Mouse (Mus musculus): ENCODE data around the gene Ccl28.
A peak's percentile ranks its signal among the peaks of the same experiment; 100 is the strongest.
"Not testable (repeated sequence)": the region's sequence is repeated elsewhere in the genome, so short reads cannot be mapped to it uniquely, and the experiment has no call there.

Gene Ccl28

DNA sequence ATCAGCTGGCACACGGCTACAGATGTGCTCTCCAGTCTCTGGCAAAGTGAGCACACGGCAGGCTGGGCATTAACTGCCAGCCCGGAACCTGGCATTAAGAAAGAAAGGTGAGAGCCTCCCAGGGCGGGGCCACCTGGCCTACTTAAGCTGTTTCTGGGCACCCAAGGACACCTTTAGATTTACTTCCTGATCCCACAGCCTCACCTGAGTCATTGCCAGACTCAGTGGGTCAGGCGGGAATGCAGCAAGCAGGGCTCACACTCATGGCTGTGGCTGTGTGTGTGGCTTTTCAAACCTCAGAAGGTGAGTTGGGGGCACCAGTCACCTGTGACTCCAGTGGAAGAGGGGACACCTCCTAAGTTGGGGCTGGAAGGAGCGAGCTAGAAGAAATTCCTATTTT, at the start of gene Ccl28:
TSS of gene Ccl28 (plus strand) at position 186 of the 400 bp plus-strand sequence.
- no peak for DNase-seq

DNA sequence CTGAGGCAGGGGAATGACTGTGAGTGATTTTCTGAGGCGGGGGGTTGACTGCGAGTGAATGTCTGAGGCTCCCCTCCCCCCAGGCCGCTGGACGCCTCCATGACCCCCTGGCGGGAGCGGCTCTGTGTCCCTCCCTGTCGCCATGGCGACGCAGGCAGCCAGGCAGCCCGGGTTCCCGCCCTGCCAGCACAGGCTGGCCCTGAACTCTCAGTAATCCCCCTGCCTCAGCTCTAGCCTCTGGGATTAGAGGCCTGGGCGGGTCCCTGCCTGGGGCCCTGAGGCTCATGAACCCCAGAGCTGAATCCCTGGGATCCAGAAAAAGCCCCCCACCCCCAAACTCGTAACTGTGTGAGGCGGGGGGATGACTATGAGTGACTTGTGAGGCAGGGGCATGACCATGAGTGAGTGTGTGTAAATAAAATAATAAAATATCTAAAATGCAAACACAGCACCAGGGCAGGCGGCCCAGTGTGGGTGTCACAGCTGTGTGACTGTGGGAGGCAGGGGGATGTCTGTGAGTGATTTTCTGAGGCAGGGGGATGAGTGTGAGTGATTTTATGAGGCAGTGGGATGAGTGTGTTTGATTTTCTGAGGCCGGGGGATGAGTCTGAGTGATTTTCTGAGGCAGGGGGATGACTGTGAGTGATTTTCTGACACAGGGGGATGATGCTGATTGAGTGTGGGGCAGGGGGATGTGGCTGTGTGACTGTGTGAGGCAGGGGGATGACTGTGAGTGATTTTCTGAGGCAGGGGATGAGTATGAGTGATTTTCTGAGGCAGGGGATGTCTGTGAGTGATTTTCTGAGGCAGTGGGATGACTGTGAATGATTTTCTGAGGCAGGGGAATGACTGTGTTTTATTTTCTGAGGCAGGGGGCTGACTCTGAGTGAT, 27.1 kb upstream of the Ccl28 start:
- not testable (repeated sequence) for DNase-seq

DNA sequence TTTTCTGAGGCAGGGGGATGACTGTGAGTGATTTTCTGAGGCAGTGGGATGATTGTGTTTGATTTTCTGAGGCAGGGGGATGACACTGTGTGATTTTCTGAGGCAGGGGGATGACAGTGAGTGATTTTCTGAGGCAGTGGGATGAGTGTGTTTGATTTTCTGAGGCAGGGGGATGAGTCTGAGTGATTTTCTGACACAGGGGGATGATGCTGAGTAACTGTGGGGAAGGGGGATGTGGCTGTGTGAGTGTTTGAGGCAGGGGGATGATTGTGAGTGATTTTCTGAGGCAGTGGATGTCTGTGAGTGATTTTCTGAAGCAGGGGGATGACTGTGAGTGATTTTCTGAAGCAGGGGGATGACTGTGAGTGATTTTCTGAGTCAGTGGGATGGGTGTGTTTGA, 25.2 kb upstream of the Ccl28 start:
- not testable (repeated sequence) for DNase-seq

DNA sequence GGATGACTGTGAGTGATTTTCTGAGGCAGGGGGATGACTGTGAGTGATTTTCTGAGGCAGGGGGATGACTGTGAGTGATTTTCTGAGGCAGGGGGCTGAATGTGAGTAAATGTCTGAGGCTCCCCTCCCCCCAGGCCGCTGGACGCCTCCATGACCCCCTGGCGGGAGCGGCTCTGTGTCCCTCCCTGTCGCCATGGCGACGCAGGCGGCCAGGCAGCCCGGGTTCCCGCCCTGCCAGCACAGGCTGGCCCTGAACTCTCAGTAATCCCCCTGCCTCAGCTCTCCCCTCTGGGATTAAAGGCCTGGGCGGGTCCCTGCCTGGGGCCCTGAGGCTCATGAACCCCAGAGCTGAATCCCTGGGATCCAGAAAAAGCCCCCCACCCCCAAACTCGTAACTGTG, 24.6 kb upstream of the Ccl28 start:
- not testable (repeated sequence) for DNase-seq

DNA sequence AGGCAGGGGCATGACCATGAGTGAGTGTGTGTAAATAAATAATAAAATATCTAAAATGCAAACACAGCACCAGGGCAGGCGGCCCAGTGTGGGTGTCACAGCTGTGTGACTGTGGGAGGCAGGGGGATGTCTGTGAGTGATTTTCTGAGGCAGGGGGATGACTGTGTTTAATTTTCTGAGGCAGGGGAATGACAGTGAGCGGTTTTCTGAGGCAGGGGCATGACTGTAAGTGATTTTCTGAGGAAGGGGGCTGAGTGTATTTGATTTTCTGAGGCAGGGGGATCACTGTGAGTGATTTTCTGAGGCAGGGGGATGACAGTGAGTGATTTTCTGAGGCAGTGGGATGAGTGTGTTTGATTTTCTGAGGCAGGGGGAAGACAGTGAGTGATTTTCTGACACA, 24.1 kb upstream of the Ccl28 start:
- DNase-seq = not testable (repeated sequence)

DNA sequence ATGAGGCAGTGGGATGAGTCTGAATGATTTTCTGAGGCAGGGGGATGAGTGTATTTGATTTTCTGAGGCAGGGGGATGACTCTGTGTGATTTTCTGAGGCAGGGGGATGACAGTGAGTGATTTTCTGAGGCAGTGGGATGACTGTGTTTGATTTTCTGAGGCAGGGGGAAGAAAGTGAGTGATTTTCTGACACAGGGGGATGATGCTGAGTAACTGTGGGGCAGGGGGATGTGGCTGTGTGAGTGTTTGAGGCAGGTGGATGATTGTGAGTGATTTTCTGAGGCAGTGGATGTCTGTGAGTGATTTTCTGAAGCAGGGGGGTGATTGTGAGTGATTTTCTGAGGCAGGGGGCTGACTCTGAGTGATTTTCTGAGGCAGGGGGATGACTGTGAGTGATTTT, 23.5 kb upstream of the Ccl28 start:
- not testable (repeated sequence) for DNase-seq

DNA sequence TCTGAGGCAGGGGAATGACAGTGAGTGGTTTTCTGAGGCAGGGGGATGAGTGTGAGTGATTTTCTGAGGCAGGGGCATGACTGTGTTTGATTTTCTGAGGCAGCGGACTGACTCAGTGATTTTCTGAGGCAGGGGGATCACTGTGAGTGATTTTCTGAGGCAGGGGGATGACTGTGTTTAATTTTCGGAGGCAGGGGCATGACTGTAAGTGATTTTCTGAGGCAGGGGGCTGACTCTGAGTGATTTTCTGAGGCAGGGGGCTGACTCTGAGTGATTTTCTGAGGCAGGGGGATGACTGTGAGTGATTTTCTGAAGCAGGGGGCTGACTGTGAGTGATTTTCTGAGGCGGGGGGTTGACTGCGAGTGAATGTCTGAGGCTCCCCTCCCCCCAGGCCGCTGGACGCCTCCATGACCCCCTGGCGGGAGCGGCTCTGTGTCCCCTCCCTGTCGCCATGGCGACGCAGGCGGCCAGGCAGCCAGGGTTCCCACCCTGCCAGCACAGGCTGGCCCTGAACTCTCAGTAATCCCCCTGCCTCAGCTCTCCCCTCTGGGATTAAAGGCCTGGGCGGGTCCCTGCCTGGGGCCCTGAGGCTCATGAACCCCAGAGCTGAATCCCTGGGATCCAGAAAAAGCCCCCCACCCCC, 20.8 kb upstream of the Ccl28 start:
- DNase-seq = not testable (repeated sequence)

DNA sequence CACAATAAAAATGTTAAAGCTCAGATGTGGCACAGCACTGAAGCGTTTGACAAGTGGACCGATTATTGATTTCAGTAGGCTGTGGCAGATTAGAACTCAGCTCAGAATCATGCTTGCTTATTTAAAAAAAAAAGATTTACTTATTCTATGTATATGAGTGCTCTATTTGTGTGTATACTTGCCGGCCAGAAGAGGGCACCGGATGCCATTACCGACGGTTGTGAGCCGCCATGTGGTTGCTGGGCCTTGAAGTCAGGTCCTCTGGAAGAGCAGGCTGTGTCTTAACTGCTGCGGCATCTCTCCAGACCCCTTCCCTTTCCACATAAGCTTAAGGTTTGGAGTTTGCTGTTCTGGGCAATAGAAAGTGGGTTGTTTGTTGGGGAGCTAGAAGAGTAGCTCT, 19.7 kb upstream of the Ccl28 start:
- DNase-seq = not testable (repeated sequence)

DNA sequence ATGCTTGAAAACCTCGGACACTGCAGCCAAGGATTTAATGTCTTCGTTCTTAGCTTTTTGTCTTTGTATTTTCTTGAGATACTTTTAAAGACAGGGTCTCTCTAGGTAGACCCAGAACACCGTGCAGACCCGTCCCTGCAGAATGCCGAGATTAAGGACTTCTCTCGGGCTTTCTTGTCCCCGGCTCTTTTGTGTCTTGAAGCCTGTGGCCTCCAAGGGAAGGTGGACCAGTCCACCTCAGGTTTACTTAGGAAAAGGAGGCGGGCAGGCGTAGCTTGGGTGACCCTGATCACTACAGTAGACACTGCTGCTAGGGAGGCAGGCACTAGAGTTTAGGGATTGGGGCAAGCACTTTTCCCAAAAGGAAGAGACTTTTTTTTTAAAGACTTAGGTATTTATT, 19.3 kb upstream of the Ccl28 start:
- not testable (repeated sequence) for DNase-seq

DNA sequence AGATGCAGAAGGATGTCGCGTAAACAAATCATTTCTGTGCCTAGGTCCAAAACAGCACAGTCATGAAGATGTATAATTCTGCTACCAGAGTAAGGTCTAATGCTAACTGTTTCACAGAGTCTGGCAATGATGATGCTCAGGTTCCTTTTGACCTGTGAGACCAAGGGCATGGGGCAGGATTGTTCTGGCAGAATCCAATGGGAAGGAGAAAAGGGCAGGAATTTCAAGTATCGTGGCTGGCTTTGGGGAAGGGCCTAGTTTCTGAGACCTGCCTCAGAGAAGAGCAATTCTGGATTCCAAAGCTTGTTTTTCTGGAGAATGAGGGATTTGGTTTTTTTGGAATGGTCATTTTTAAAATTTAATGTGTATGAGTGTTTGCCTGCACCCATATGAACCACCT, 4.8 kb upstream of the Ccl28 start:
- DNase-seq = no peak

DNA sequence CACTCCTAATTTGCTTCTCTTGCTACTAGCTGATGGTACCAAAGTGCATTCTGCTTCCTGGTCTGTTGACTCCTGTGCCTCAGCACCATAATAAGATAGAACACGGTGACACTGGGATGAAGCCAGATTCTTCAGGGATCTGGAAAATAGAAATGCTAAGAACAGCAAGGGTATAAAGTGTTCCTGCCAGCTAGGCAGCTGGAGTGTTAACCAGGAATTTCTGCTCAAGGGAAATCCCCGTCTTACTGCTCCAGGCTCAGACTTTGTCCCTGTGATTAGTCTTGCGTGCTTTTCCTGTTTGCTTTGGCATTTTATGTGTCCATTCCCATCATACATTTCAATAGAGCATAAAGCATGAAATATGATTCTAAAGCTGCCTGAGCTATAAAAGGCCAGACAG, 3.9 kb upstream of the Ccl28 start:
- no peak for DNase-seq

DNA sequence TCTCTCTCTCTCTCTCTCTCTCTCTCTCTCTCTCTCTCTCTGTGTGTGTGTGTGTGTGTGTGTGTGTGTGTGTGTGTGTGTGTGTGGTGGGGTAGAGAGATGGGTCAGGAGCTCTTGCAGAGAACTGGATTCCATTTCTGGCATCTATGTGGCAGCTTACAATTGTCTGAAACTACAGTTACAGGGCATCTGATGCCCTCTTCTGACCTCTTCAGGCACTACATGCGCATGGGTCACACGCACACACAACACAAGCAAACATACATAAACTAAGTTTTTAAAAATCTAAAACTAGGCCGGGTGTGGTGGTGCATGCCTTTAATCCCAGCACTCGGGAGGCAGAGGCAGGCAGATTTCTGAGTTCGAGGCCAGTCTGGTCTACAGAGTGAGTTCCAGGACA, 2.3 kb downstream of the Ccl28 start:
- DNase-seq = not testable (repeated sequence)

DNA sequence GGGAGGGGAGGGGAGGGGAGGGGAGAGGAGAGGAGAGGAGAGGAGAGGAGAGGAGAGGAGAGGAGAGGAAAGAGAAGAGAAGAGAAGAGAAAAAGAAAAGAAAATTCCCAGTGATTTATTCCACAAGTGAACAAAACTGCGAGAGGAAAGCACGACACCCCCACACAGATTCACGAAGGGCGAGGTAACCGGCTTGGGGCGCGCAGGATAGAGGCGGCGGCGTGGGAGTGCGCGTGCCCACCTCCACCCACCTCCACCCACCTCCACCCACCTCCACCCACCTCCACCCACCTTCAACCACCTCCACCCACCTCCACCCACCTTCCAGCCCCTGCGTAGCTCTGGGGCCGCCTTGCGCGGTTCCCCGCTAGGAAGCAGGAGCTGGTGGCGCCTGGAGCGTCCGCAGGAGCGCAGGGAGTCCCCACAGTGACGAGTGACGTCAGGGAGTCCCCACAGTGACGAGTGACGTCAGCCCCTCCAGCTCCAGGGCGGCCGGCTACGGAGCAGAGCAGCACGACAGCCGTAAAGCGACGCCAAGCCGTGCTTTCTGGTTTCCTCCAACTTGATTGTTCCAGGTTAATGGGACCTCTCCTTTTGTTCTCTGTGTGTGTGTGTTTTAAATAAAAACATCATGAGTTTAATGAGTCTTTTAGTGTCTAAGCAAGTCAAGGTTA, 8.0 kb downstream of the Ccl28 start:
- peak; percentile 88 for DNase-seq

DNA sequence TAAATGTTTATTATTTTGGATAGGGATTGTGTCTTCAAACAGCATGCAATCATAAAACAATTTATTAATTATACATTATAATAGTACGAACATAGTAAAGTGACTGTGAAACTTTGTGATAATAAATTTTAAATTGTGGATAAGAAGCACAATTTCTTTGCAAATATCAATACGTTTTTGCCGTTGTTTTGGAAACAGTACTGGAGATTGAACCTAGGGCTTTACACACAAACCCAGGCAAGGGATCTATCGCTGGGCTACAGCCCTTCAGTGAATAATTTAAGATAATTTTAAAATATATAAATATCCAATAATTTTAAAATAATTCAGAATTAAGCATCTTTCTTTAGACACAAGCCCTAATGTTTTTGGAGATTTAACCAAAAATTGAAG, 8.5 kb downstream of the Ccl28 start:
- no peak for DNase-seq

DNA sequence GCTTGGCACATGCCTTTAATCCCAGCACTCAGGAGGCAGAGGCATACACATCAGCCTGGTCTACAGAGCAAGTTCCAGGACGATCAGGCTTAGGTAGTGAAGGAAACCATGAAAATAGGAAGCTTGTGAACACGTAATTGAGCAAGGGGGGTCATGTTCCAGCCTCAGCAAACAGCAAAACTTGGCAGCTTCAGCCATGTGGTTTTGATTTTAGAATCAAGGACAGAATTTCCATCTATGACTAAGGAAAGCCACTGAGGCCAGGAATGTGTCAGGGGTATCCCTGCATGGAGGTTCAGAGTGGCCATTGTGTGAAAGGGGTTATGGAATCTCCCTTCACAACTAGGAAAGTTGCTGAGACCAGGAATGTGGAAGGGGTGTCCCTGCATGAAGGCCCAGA, 11.9 kb downstream of the Ccl28 start:
- DNase-seq = no peak

DNA sequence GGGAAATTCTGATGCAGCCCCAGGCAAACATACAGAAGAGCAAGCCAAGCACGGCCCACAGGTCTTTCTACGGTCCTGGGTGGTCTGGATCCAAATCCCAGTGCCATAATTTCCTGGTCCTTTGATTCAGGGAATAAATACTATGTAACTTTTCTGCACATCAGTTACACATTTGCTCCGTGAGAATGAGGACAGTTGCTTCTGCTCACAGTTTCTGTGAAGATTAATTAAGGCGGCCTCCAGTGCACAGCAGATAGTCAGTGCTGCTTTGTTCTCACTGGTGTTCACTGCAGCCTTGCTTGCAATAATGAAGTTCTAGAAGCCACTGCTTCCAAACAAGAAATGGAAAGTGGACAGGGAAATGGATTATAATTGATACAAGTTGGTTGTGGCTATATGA, 14.2 kb downstream of the Ccl28 start:
- DNase-seq = no peak

DNA sequence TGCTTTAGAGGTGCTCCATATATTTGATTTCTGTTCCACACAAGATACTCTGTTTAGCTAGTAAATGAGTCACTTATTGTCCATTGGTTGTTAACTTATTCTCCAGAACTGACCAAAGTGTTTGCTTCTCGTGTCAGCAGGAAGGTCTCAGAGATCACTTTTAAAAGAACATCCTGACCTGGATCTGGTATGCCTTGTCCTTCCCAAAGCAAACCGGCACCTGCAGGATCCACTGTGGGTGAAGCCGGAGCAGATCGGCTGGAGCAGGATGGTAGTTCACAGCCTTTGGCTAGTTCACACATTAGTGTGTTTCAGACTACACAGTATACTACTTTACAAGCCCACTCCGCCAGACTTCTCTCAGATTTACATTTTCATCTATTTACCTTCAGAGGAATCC, 14.8 kb downstream of the Ccl28 start:
- no peak for DNase-seq

DNA sequence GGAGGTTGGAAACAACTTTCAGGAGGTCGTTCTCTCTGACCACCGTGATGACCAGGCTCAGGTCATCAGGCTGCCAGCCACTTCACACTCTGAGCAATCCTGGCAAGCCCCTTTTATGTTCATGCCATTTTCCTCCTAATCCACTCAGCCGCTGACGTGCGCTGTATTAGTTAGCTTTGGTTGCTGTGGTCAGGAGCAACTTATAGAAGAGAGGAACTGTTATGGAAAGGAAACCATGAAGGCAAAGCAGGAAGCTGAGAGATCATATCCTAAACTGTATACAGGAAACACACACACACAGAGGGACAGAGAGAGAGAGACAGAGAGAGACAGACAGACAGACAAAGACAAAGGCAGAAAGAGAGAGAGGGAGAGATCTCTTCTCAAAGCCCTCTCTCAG, 15.7 kb downstream of the Ccl28 start:
- no peak for DNase-seq

DNA sequence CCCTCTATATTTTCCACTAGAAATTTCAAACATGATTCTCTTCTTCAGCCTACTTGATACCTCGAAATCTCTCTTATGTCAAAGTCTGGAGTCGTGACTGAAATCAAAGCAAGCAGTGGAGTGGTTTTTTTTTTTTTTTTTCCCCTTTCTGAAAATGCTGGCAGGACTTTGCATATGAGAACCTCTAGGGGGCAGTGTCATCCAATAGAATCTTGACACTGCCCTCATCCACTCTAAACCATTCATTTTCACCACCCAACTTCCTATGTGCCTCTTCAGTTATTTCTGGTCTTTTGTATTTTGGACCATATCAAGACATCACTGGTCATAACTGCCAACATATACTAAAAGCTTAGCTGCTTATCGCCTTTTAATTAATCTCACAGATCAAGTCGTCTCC, 16.9 kb downstream of the Ccl28 start:
- peak; percentile 33 for DNase-seq

DNA sequence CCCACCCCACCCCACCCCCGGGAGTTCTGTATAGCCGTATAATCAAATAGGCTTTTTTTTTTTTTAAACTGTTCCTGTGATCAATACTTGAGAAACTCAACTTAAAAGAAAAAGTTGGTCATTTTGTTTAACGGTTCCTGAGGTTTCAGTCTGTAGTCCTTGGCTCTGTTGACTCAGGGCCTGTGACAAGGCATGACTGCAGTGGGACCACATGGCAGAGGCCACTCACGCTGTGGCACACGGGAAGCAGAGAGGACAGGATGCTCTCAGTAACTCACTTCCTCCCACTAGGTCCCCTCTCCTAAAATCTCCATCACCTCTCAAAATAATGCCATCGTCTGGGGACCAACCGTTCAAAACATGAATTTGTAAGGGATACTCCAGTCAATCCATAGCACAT, 17.5 kb downstream of the Ccl28 start:
- DNase-seq = no peak

DNA sequence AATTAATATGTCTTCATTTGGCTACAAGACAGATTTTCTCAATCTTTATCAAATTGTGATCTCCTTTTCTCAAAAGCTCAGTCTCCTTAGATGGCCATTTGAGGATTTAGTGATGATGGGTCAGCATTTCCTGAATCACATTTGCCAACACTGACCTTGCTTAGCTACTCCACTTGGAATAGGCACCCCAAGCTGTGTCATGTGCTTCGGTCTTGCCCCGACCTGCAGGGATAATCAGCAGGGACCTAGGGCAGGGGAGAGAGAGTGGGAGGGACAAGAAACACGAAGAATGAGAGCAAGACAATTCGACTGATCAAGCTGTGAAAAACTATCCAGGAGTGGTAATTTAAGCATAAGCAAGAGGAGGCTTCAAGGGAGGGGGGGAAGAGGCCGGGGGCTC, 21.1 kb downstream of the Ccl28 start:
- DNase-seq = no peak

DNA sequence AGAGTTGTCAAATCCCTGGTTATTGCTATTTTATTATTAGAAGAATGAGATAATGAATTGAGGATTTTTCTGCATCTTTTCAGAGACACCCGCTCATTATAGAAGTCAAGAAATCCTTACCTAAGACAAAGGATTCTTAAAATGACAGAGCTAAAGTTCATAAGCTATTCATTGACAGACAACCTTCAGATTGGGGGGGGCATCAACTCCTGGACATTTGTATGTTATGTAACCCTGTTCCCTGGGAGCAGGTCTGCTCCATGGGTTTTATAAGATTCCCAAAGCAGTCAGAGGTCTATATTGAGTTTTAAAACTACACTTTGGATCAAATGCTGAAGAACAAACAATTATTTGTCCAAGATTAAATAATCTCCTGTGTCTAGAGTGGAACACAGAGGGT, 22.9 kb downstream of the Ccl28 start:
- no peak for DNase-seq

DNA sequence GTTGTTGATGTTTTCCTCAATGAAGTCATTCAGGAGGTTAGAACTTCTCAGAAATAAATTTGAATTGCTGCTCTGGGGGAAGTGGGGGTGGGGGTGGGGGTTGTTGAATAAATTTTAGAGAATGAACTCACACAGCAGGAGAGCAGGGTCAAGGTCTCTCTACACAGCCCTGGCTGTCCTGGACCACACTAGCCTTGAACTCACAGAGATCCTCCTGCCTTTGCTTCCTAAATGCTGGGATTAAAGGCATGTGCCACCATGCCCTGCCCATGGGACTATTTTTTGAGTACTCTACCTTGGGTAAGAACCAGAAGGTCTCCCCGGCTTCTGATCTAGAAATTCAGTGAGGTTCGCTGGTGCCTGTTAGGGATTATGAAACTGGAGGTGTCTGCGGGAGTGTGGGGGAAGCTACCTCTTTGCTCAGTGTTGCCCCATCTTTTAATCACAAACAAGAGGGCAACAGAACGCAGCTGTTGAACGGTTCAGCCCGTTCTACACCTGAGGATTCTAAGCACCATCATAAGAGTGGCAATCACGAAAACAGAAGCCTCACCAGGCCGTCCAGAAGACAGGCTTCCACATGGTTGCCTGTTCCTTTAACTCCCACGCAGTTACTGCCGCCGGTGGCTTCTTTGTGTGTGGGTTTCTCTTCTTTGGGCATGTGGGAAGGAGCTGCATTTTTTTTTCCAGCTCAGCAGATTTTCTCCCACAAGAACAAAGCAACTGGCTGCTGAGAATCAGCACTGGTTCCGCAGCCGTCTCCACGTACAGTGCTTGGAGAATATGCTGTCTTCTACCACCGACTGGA, 25.5 kb downstream of the Ccl28 start:
- DNase-seq = no peak

Data from cerebellum, adult 9-10 months (tissue).